Mouse (Mus musculus): Measurements from ENCODE around the gene Zfp644.

DNA sequence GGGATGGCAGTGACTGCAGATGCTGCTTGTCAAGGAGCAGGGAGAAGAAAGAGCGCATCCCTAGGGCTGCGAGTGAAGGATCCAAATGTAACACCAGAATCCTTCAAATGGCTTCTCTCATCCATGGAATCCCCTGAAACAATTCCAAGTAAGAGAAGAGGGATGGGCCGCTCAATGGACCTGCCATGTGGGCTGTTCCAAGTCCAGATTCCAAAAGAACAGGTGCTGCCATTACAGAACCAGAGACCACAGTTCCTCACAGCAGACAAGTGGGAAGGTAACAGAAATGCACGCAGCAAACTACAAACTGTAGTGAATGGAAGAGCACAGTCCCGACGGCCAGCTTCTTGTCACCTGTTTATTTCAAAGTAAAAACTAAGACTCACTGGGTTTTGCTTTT is 76.6 kb downstream of the Zfp644 start:
- TF ChIP-seq GATA1 (IDR thresholded peaks at IDR 0.05; ENCODE audit: borderline replicate concordance, low read length): no peak
- TF ChIP-seq FLI1 (IDR thresholded peaks at IDR 0.05; ENCODE audit: low read length): no peak
